Mouse (Mus musculus) lung, adult 2 months (tissue): ENCODE data around the gene Prkca. TPM values are rescaled to one million over a fixed set of nuclear protein-coding genes. Genes with fewer than 3 reads are reported as not detected.

Experiments used
- DNase-seq: peaks from one replicate; pipeline ENCODE4 v3.0.0; 2022
- H3K4me1 ChIP-seq: fragments of 200-500 bp; 2 replicates; pipeline ENCODE4 v1.6.1; 2011; ENCODE audit warnings: low read length; ENCODE audit not compliant: control insufficient read depth, insufficient read depth
- H3K4me3 ChIP-seq: fragments of 200-500 bp; replicated peaks from 2 replicates; pipeline ENCODE3; 2011; ENCODE audit warnings: low read depth, mild to moderate bottlenecking, control low read depth, low read length; ENCODE audit errors: extremely low read depth
- CTCF ChIP-seq: fragments of 200-500 bp; IDR thresholded peaks from 2 replicates; pipeline ENCODE4 v1.5.1; 2011; ENCODE audit warnings: mild to moderate bottlenecking, low read length, control low read depth; ENCODE audit not compliant: insufficient read depth
- POLR2A ChIP-seq: fragments of 200-500 bp; IDR thresholded peaks from 2 replicates; pipeline ENCODE4 v1.6.1; 2011; ENCODE audit warnings: low read depth, mild to moderate bottlenecking, control low read depth, low read length, borderline replicate concordance; ENCODE audit errors: extremely low read depth
- WGBS: fragments of 180-500 bp; shearing (Covaris S2); methylation state at CpG from one replicate; pipeline ENCODE4 v1.1.7; 2018; 5-methylcytosine and 5-hydroxymethylcytosine counted together
- polyA plus RNA-seq: library from polyadenylated mRNA; depleted of rRNA; stranded (reverse); fragments of >200 nt; gene quantifications from 2 replicates; pipeline ENCODE4 v1.2.3, GENCODE M21; 2012; rRNA removed

Prkca gene
- polyA plus RNA-seq, 1 experiment, result 13.5 TPM

DNA sequence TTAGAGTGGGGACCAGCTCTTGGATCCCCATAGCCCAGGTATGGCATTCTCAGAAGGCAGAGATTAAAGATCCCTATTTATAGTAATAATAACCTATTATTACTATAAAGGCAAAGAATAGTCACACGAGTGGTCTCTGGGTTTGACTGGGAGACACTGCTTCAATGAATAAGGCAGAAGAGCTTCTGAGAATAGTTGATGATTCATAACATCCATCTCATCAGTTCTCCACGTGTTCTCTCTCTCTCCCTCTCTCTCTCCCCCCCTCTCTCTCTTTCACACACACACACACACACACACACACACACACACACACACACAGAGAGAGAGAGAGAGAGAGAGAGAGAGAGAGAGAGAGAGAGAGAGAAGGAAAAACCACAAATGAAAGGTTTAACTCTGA is 445.0 kb downstream of the Prkca start:
- Histone ChIP-seq H3K4me3 (no peak overlapping the region), H3K4me1 (no peaks in the 10 kb centered on the region)
- WGBS, result 44% methylated on average over 2 of the region's 2 CpGs
- no peak for DNase-seq
- TF ChIP-seq POLR2A (no peak), CTCF (no peak)

DNA sequence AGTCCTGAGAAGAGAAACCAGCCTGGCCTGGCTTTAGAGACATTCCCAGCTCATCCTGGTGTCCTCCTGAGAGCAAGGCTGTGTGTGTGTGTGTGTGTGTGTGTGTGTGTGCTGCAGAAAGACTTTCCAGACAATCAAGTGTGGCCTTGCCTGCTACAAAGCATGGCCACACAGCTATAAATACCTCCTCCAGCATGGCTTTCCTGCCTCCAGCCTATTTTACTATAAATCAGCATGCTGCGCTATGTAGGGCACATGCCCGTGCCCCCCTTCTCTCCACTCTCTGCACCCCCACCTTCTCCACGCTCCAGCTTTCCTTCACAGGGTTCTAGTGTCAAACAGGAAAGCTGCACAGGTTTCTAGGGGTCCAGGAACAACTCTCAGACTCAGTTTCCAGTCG is 448.1 kb downstream of the Prkca start:
- DNase-seq, result no peak
- 69% methylated on average over 4 of the region's 4 CpGs for WGBS
- no peak for TF ChIP-seq POLR2A
- no peak for TF ChIP-seq CTCF
- Histone ChIP-seq H3K4me3 (no peak overlapping the region), H3K4me1 (no peaks in the 10 kb centered on the region)

DNA sequence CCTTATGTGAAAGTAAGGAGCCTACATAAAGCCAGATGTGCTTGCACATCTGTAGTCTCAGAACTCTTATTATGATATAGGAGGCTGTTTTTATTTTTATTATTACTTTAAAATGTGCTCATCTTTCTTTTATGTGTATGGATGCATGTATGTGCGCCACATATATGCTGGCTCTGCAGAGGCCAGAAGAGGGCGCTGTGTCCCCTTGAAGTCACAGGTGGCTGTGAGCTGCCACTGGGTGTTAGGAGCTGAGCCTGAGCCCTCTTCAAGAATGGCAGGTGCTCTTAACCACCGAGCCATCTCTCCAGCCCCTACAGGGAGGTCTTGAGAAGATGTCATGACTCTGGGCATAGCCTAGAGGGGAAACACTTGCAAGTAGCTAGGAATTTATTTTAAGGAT is 452.4 kb downstream of the Prkca start:
- DNase-seq, result no peak
- 86% methylated on average over 3 of the region's 3 CpGs for WGBS

DNA sequence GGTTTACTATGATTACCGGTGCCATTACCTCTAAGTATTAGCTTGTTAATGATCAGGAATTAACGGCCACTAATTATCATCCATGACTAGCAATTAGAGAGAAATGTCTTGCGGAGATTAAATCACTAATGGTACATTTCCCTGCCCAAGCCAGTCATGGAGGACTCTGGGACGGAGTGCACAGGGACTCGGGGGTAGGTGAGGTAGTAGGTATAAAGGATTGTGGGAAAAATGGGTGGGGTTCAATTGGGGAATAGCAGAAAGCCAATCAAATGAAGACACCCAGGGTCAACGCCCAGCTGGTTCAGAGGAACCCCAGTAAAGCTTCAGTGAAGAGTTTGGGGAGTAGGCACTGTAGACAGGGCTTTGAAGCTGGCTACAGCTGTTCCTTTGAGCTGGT is 456.4 kb downstream of the Prkca start:
- TF ChIP-seq POLR2A (no peak), CTCF (no peak)
- H3K4me3 ChIP-seq, result no peak overlapping the region
- H3K4me1 ChIP-seq, result no peaks in the 10 kb centered on the region
- WGBS, result 87% methylated on average over 6 of the region's 6 CpGs
- no peak for DNase-seq

More for the DNA sequence above, 452.4 kb downstream of the Prkca start:
- Histone ChIP-seq H3K4me3 (no peak overlapping the region), H3K4me1 (no peaks in the 10 kb centered on the region)
- TF ChIP-seq POLR2A (no peak), CTCF (no peak)

Other genes starting within 250 kb of the Prkca start
- gene Apoh, start 574 bp downstream of the Prkca start, polyA plus RNA-seq, result 0.59 and 1.9 TPM in 2 replicates
- gene Cep112, start 81.3 kb upstream of the Prkca start, polyA plus RNA-seq, result 0.27 and 0.39 TPM in 2 replicates